Mouse (Mus musculus): ENCODE data around the gene Slc4a4. TPM values are rescaled to one million over a fixed set of nuclear protein-coding genes. Genes with fewer than 3 reads are reported as not detected.

The Slc4a4 gene
- polyA plus RNA-seq, 1 experiment from 2014 or later: 26.1 TPM

DNA sequence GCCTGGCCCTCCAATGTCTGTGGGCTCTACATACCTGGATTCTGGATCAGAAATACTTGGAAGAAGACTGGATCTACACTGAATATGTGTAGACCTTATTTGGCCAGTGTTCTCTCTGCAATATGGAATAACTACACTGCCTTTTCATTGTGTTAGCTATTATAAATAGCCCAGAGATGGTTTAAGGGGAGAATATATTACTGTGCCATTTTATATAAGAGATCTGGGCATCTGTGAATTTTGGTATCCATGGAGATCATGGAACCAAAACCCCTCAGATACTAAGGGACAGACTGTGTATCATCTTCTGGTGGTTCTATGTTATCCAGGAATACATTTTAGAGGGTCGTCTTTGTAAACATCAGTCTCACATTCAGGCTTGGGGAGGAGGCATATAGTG is 86.5 kb downstream of the Slc4a4 start:
- ATAC-seq (replicated peaks; ENCODE audit: low FRiP score, low read depth): no peak
- no peaks in the 10 kb centered on the region for H3K36me3 ChIP-seq (ENCODE audit: insufficient read depth, low read length)
- no peak overlapping the region for H3K4me3 ChIP-seq (replicated peaks; ENCODE audit: low read depth, low read length)
- no peak for DNase-seq (ENCODE audit: low spot score)
- H3K9me3 ChIP-seq (replicated peaks; ENCODE audit: low read length): no peaks in the 10 kb centered on the region
- TF ChIP-seq CTCF (IDR thresholded peaks at IDR 0.05; ENCODE audit: low read depth): no peak
- H3K4me2 ChIP-seq (ENCODE audit: low read length): no peak overlapping the region
- H3K9ac ChIP-seq (ENCODE audit: low read depth, low read length): no peak overlapping the region
- no peak overlapping the region for H3K27ac ChIP-seq
- no peaks in the 10 kb centered on the region for H3K4me1 ChIP-seq (replicated peaks; ENCODE audit: insufficient read depth, low read length)
- WGBS: 91% methylated on average over 1 of the region's 1 CpGs
- H3K27me3 ChIP-seq (ENCODE audit: insufficient read depth, low read length): no peaks in the 10 kb centered on the region

DNA sequence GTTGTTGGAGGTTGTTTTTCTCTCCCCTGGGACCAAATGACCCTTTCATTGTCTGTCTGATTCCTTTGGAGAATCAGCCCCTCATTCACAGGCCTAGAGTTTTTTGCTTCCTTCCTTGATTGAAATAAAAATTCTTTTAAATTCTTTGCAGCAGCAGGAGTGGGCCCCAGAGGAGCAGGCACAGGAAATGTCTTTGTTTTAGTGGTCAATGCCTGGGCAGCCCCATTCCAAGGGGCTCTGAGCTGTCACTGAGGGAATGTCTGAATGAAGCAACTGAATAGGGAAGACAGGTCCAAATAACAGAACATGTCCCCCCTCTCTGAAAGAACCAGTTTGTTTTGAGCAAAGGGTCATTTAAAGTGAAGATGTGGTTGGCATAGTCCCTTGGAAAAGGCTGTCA is 89.1 kb downstream of the Slc4a4 start:
- Histone ChIP-seq H3K36me3 (ENCODE audit: insufficient read depth, low read length) (no peaks in the 10 kb centered on the region), H3K9ac (ENCODE audit: low read depth, low read length) (no peak overlapping the region), H3K9me3 (replicated peaks; ENCODE audit: low read length) (no peaks in the 10 kb centered on the region), H3K27ac (no peak overlapping the region), H3K4me3 (replicated peaks; ENCODE audit: low read depth, low read length) (no peak overlapping the region), H3K4me1 (replicated peaks; ENCODE audit: insufficient read depth, low read length) (no peaks in the 10 kb centered on the region), H3K27me3 (ENCODE audit: insufficient read depth, low read length) (no peaks in the 10 kb centered on the region), H3K4me2 (ENCODE audit: low read length) (no peak overlapping the region)
- ATAC-seq (replicated peaks; ENCODE audit: low FRiP score, low read depth) (no peak), DNase-seq (ENCODE audit: low spot score) (no peak)
- no peak for TF ChIP-seq CTCF (IDR thresholded peaks at IDR 0.05; ENCODE audit: low read depth)

- no peak overlapping the region for H3K9ac ChIP-seq (ENCODE audit: low read depth, low read length)
- H3K4me3 ChIP-seq (replicated peaks; ENCODE audit: low read depth, low read length): no peak overlapping the region
- no peaks in the 10 kb centered on the region for H3K27me3 ChIP-seq (ENCODE audit: insufficient read depth, low read length)
- DNase-seq (ENCODE audit: low spot score) (no peak), ATAC-seq (replicated peaks; ENCODE audit: low FRiP score, low read depth) (no peak)
- no peaks in the 10 kb centered on the region for H3K4me1 ChIP-seq (replicated peaks; ENCODE audit: insufficient read depth, low read length)
- no peak overlapping the region for H3K27ac ChIP-seq
- no peaks in the 10 kb centered on the region for H3K9me3 ChIP-seq (replicated peaks; ENCODE audit: low read length)
- 65% methylated on average over 3 of the region's 3 CpGs for WGBS
- no peak for TF ChIP-seq CTCF (IDR thresholded peaks at IDR 0.05; ENCODE audit: low read depth)
- no peaks in the 10 kb centered on the region for H3K36me3 ChIP-seq (ENCODE audit: insufficient read depth, low read length)
- no peak overlapping the region for H3K4me2 ChIP-seq (ENCODE audit: low read length)
These were observed 89.8 kb downstream of the Slc4a4 start for GRCm38 (mm10) chr5:88976428-88976827.

- Histone ChIP-seq H3K4me1 (replicated peaks; ENCODE audit: insufficient read depth, low read length) (no peaks in the 10 kb centered on the region), H3K4me3 (replicated peaks; ENCODE audit: low read depth, low read length) (no peak overlapping the region), H3K27ac (0 out of 2 replicates have a peak overlapping the region, but pooled peaks have one; percentile 27), H3K27me3 (ENCODE audit: insufficient read depth, low read length) (no peaks in the 10 kb centered on the region), H3K9ac (ENCODE audit: low read depth, low read length) (no peak overlapping the region), H3K9me3 (replicated peaks; ENCODE audit: low read length) (no peaks in the 10 kb centered on the region), H3K4me2 (ENCODE audit: low read length) (no peak overlapping the region), H3K36me3 (ENCODE audit: insufficient read depth, low read length) (no peaks in the 10 kb centered on the region)
- TF ChIP-seq CTCF (IDR thresholded peaks at IDR 0.05; ENCODE audit: low read depth): no peak
- DNase-seq (ENCODE audit: low spot score) (no peak), ATAC-seq (replicated peaks; ENCODE audit: low FRiP score, low read depth) (no peak)
- WGBS: 88% methylated on average over 4 of the region's 4 CpGs
These were observed 94.1 kb downstream of the Slc4a4 start for GRCm38 (mm10) chr5:88980740-88981139.

DNA sequence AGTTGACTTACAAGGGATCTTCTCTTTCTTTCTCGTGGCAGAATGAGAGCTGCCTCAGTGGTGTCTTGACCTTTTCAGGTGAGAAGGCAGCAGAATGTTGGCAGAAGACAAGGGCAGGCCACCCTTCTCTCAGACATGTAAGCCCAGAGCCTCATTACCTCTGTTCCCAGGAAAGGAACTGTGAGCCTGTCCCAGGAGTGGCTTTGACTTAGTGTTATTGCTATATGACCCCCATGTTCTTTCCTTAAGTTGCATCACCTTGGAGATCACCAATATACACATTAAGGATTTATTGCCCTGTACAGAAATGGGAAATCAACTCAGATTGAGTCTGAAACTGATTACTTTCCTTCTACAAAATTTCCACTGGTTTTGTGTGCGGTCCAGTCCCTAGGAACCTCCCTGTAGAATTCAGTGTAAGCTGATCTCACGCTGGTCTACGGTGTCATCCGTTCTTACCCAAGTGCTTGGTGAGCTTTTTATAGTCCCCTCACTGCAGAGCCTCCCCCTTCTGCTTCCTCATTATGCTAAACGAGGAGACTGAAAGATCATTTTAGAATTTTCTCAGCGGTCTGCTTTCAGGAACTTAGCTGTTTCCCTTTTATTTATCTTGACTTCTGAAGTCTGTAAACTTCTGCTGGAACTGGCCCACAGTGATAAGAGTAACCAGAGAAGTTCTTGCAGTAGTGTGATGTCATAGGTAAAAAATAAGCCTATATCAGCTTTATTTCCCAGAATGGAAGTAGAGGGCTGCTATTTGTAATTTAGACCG is 94.8 kb downstream of the Slc4a4 start:
- Histone ChIP-seq H3K36me3 (ENCODE audit: insufficient read depth, low read length) (no peaks in the 10 kb centered on the region), H3K27me3 (ENCODE audit: insufficient read depth, low read length) (no peaks in the 10 kb centered on the region), H3K4me2 (ENCODE audit: low read length) (0 out of 2 replicates have a peak overlapping the region, but pooled peaks have one; percentile 15), H3K4me1 (replicated peaks; ENCODE audit: insufficient read depth, low read length) (no peaks in the 10 kb centered on the region), H3K9me3 (replicated peaks; ENCODE audit: low read length) (no peaks in the 10 kb centered on the region), H3K9ac (ENCODE audit: low read depth, low read length) (no peak overlapping the region), H3K27ac (peak overlapping the region; percentile 27), H3K4me3 (replicated peaks; ENCODE audit: low read depth, low read length) (no peak overlapping the region)
- no peak for TF ChIP-seq CTCF (IDR thresholded peaks at IDR 0.05; ENCODE audit: low read depth)
- 16% methylated on average over 8 of the region's 8 CpGs for WGBS
- DNase-seq (ENCODE audit: low spot score) (peak; percentile 63), ATAC-seq (replicated peaks; ENCODE audit: low FRiP score, low read depth) (peak; percentile 57; the same call in 1 of the 2 replicates)

DNA sequence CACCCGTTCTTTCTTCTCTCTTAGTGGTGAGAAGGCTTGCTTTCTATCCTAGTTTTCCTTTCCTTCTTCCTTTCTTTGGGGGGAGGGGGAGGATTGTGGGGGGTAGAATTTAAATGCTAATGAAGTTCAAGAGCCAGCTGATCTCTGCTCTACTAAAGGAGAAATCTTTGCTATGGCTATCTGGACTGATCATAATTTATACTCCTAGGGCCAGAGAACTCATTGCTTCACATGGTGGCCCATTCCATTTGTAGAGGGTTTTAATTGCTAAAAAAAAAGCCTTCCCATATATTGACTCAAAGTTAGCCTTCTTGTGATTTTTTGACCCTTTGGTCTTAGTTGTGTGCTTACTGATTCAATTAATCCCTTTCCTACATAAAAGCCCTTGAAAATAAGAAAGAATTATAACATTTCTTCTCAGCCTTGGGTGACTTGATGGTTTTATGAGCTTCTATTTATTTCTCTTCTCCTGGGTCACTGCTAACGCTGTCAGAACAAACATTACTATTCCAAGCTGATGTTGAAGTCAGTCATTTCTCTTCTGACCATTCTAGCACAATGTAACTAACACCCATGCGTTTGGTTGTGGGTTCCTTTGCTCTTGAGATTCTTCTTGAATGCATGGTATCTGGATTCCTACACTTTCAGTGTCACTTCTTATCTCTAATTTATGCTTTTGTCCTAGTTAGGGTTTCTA is 95.6 kb downstream of the Slc4a4 start:
- Histone ChIP-seq H3K36me3 (ENCODE audit: insufficient read depth, low read length) (no peaks in the 10 kb centered on the region), H3K4me3 (replicated peaks; ENCODE audit: low read depth, low read length) (no peak overlapping the region), H3K4me2 (ENCODE audit: low read length) (0 out of 2 replicates have a peak overlapping the region, but pooled peaks have one; percentile 15), H3K27ac (peak overlapping the region; percentile 27), H3K9me3 (replicated peaks; ENCODE audit: low read length) (no peaks in the 10 kb centered on the region), H3K4me1 (replicated peaks; ENCODE audit: insufficient read depth, low read length) (no peaks in the 10 kb centered on the region), H3K9ac (ENCODE audit: low read depth, low read length) (no peak overlapping the region), H3K27me3 (ENCODE audit: insufficient read depth, low read length) (no peaks in the 10 kb centered on the region)
- 23% methylated on average over 3 of the region's 3 CpGs for WGBS
- ATAC-seq (replicated peaks; ENCODE audit: low FRiP score, low read depth): no peak; the same call in 1 of the 2 replicates
- peak; percentile 89 for DNase-seq (ENCODE audit: low spot score)
- no peak for TF ChIP-seq CTCF (IDR thresholded peaks at IDR 0.05; ENCODE audit: low read depth)

All from kidney, postnatal 0 days (tissue).